Mouse (Mus musculus) midbrain, embryonic 12.5 days (tissue): ENCODE data around the gene Tgfbi. TPM values are rescaled to one million over a fixed set of nuclear protein-coding genes. Genes with fewer than 3 reads are reported as not detected.

ENCODE experiments used
- ATAC-seq: fragments of 200-750 bp; cut with Nextera tagmentation; 2 replicates; pipeline ENCODE4 v1.8.0; 2017; ENCODE audit warnings: low read depth, moderate TSS enrichment, moderate library complexity; ENCODE audit not compliant: low FRiP score
- H3K27ac ChIP-seq: fragments of 300-500 bp; sonication (generic); replicated peaks from 2 replicates; pipeline ENCODE4 v1.5.1; 2016; ENCODE audit warnings: mild to moderate bottlenecking
- H3K27me3 ChIP-seq: fragments of 300-500 bp; sonication (generic); 2 replicates; pipeline ENCODE4 v1.6.1; 2016; ENCODE audit warnings: mild to moderate bottlenecking
- H3K36me3 ChIP-seq: fragments of 300-500 bp; sonication (generic); 2 replicates; pipeline ENCODE4 v1.6.1; 2016
- H3K4me1 ChIP-seq: fragments of 300-500 bp; sonication (generic); 2 replicates; pipeline ENCODE4 v1.6.1; 2016
- H3K4me2 ChIP-seq: fragments of 300-500 bp; sonication (generic); replicated peaks from 2 replicates; pipeline ENCODE4 v1.6.1; 2016; ENCODE audit warnings: mild to moderate bottlenecking, moderate library complexity
- H3K4me3 ChIP-seq: fragments of 300-500 bp; sonication (generic); 2 replicates; pipeline ENCODE4 v1.5.1; 2016; ENCODE audit warnings: mild to moderate bottlenecking
- H3K9ac ChIP-seq: fragments of 300-500 bp; sonication (generic); replicated peaks from 2 replicates; pipeline ENCODE4 v1.6.1; 2016; ENCODE audit warnings: mild to moderate bottlenecking, moderate library complexity
- H3K9me3 ChIP-seq: fragments of 300-500 bp; sonication (generic); 2 replicates; pipeline ENCODE4 v1.6.1; 2016; ENCODE audit warnings: mild to moderate bottlenecking
- WGBS: fragments of 180-500 bp; shearing (Covaris S2); methylation state at CpG from one replicate; pipeline ENCODE4 v1.1.7; 2016; 5-methylcytosine and 5-hydroxymethylcytosine counted together
- polyA plus RNA-seq: library from polyadenylated mRNA; unstranded; fragments of >200 nt; fragmentation: Nextera tagmentation; extraction: Ambion mirVana; gene quantifications from 2 replicates; pipeline ENCODE4 v1.2.1, GENCODE M21; 2016

The Tgfbi gene
- polyA plus RNA-seq, 1 experiment from 2014 or later = 27.3 TPM

DNA sequence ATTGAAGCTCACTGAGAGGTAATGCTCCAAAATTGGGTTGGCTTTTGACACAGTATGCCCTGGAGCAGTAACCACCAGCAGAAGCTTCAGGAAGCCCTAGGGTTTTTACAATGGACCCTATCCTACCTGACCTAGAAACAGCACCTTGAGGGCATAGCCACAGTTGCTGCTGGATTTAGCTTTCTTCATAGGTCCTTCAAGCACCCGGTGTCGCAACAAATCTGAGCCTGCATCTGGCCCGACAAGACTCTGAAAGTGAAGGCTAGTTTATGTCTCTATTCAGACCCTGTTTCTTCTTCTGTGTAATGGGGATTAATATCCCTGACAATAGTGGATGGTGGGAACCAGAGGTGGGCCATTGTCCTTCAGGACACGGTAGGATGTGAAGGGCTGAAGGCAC, 68.4 kb downstream of the Tgfbi start:
- no peak overlapping the region for H3K9ac ChIP-seq
- H3K27me3 ChIP-seq = no peaks in the 10 kb centered on the region
- H3K9me3 ChIP-seq = no peaks in the 10 kb centered on the region
- H3K4me2 ChIP-seq = no peak overlapping the region
- H3K4me3 ChIP-seq = no peak overlapping the region
- 59% methylated on average over 4 of the region's 4 CpGs for WGBS
- no peak overlapping the region for H3K27ac ChIP-seq
- 0 out of 2 replicates have a peak, but pooled peaks cover 9% of the 10 kb centered on the region for H3K4me1 ChIP-seq
- ATAC-seq = no peak
- no peaks in the 10 kb centered on the region for H3K36me3 ChIP-seq

DNA sequence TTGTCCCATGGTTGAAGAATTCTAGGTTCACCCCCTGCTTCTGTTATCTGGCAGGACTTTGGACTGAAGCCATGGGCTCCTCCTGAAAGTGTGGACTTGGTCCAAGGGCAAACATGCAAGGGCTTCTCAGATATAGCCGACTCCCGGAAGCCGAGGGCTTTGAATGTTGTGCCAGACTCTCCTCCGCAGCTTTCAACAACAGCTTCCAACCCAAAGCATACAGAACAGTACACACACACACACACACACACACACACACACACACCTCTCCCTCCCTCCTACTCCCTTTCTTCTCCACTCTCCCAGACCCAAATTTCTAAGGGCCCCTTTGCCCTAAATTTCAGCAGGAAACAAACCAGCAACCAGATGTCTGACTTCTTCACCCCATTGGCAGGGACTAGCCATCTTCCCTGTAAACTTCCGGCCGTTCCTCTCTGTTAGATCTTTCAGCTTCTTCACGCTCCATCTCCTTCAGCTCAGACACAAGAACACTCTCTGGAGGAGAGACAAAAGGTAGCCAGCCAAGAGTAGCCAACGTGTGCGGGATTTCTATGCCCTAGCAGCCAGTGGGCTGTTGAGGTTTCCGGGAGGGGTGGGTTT, 69.0 kb downstream of the Tgfbi start:
- 39% methylated on average over 10 of the region's 10 CpGs for WGBS
- H3K4me2 ChIP-seq = no peak overlapping the region
- no peak overlapping the region for H3K27ac ChIP-seq

DNA sequence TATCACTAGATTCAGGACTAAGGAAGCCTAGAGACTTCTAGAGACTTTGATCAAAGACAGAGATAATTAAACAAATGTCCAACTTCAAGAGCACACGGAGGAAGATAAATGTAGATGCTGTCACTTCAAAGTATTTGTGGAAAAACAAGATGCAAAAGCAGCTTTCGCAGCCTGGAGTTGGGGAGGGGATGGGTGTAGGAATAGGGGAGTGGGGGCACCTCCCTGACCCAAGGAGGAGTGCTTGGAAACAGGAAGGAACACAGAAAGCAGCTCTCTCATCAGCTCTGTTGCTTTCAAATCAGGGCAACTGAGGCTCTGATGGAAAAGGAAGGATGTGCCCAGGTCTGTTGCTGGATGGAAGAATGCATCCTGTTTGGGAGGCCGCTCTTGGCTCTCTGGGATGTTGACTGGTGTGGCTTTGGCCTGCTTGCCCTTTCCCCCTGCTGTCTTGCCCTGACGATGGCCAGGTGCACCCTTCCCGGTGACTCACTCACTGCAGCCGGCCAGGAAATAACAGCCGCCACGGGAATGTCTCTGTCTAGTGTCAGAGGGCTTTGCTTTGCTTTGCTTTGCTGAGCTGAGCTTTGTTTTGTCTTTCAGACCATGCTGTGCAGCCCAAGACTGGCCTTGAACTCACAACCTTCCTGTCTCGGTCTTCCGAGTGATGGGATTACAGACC, 69.6 kb downstream of the Tgfbi start:
- H3K4me2 ChIP-seq = no peak overlapping the region
- H3K9me3 ChIP-seq = no peaks in the 10 kb centered on the region
- no peaks in the 10 kb centered on the region for H3K27me3 ChIP-seq
- H3K4me3 ChIP-seq = no peak overlapping the region
- no peak for ATAC-seq
- H3K4me1 ChIP-seq = 0 out of 2 replicates have a peak, but pooled peaks cover 9% of the 10 kb centered on the region
- no peak overlapping the region for H3K27ac ChIP-seq
- H3K36me3 ChIP-seq = no peaks in the 10 kb centered on the region
- H3K9ac ChIP-seq = no peak overlapping the region
- WGBS = 66% methylated on average over 10 of the region's 10 CpGs

More for the DNA sequence above, 69.0 kb downstream of the Tgfbi start:
- 0 out of 2 replicates have a peak, but pooled peaks cover 9% of the 10 kb centered on the region for H3K4me1 ChIP-seq
- no peaks in the 10 kb centered on the region for H3K9me3 ChIP-seq
- no peaks in the 10 kb centered on the region for H3K36me3 ChIP-seq
- no peak overlapping the region for H3K9ac ChIP-seq
- H3K4me3 ChIP-seq = no peak overlapping the region
- H3K27me3 ChIP-seq = no peaks in the 10 kb centered on the region
- ATAC-seq = no peak

DNA sequence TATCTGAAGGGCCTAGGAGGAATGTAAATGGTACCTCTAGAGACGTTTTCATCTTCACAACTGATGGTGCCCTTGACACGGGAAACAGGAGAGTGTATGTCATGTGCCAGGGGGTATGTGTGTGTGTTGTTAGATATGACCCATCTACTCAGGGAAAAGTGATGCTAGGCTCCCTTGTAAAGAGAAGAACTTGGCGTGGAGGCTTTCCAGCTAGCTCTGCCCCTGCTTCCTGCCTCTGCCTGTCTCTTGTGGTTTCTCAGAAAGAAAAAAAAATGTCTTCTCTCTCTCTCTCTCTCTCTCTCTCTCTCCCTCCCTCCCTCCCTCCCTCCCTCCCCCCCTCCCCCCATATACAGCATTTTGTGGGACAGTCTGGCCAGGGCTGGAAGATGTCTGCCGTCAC, 72.6 kb downstream of the Tgfbi start:
- 79% methylated on average over 4 of the region's 4 CpGs for WGBS
- Histone ChIP-seq H3K4me2 (no peak overlapping the region), H3K4me1 (0 out of 2 replicates have a peak, but pooled peaks cover 9% of the 10 kb centered on the region), H3K27ac (no peak overlapping the region), H3K9ac (no peak overlapping the region), H3K27me3 (peaks cover 5% of the 10 kb centered on the region), H3K9me3 (no peaks in the 10 kb centered on the region), H3K36me3 (no peaks in the 10 kb centered on the region), H3K4me3 (no peak overlapping the region)
- no peak for ATAC-seq

DNA sequence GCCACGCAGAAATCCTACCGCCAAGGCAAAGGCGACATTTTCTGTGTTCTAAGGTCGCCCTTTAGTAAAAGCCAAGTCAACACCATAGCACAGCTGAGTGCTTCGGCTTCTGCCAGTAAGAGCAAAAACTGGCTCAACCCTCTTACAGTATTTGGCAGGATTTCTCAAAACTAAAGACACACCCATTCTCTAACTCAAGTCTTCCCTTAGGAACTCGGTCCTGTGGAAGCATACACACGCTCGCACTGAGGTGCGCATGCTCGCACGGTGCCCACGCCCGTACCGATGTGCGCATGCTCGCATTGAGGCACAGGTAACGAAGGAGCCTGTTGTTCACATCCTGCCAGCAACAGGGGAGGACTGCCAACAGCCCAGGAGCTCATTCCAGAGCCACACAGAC, 73.0 kb downstream of the Tgfbi start:
- 94% methylated on average over 17 of the region's 17 CpGs for WGBS
- Histone ChIP-seq H3K27me3 (peaks cover 5% of the 10 kb centered on the region), H3K36me3 (no peaks in the 10 kb centered on the region), H3K27ac (no peak overlapping the region), H3K4me2 (no peak overlapping the region), H3K9ac (no peak overlapping the region), H3K4me1 (0 out of 2 replicates have a peak, but pooled peaks cover 9% of the 10 kb centered on the region), H3K4me3 (no peak overlapping the region), H3K9me3 (no peaks in the 10 kb centered on the region)
- no peak for ATAC-seq

DNA sequence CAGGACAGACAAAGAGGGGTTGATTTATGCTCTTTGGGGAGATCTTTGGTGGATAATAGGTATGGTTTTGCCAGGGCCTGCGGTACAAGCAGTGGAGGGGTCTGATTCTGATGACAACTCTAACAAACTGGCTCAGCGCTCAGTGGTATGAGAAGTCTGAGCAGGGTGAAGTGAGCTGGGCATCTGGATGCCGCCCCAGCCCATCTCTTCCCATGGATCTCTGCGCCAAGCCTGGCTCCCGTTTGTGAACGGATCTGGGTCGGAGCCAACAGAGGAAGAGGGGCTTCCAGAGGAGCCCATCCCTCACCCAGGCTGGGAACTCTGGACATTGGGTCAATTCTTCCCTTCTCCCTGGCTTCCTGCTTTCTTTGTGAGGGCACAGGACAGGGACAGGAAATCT, 74.0 kb downstream of the Tgfbi start:
- H3K4me3 ChIP-seq = no peak overlapping the region
- no peak overlapping the region for H3K9ac ChIP-seq
- H3K36me3 ChIP-seq = no peaks in the 10 kb centered on the region
- H3K9me3 ChIP-seq = no peaks in the 10 kb centered on the region
- 94% methylated on average over 7 of the region's 7 CpGs for WGBS
- 0 out of 2 replicates have a peak, but pooled peaks cover 4% of the 10 kb centered on the region for H3K4me1 ChIP-seq
- no peak for ATAC-seq
- H3K4me2 ChIP-seq = no peak overlapping the region
- H3K27ac ChIP-seq = no peak overlapping the region
- H3K27me3 ChIP-seq = peaks cover 5% of the 10 kb centered on the region

Other genes starting within 250 kb of the Tgfbi start
- gene Gm3045, start 182.9 kb upstream of the Tgfbi start, polyA plus RNA-seq = not detected in 2 replicates
- gene Slc25a48, start 171.2 kb upstream of the Tgfbi start, polyA plus RNA-seq = not detected in 2 replicates
- gene Il9, start 127.3 kb upstream of the Tgfbi start, polyA plus RNA-seq = not detected in 2 replicates
- 2.4 TPM in 2 replicates for gene Fbxl21, start 87.1 kb upstream of the Tgfbi start, polyA plus RNA-seq
- not detected in 2 replicates for gene Lect2, start 61.0 kb upstream of the Tgfbi start, polyA plus RNA-seq
- gene Smad5, start 93.5 kb downstream of the Tgfbi start, polyA plus RNA-seq = 38.3 and 39.2 TPM in 2 replicates
- 0.16 and 0.32 TPM in 2 replicates for gene Gm45623, start 144.3 kb downstream of the Tgfbi start, polyA plus RNA-seq